Mouse (Mus musculus) hindbrain, embryonic 10.5 days (tissue): ENCODE measurements around the gene Il34. TPM values are rescaled to one million over a fixed set of nuclear protein-coding genes. Genes with fewer than 3 reads are reported as not detected.

Source experiments
- DNase-seq: peaks from one replicate; pipeline ENCODE4 v3.0.0-alpha.2; 2017; ENCODE audit warnings: low spot score
- H3K27ac ChIP-seq: fragments of 300-500 bp; sonication (generic); 2 replicates; pipeline ENCODE4 v1.5.1; 2016; ENCODE audit warnings: mild to moderate bottlenecking, moderate library complexity
- H3K27me3 ChIP-seq: fragments of 300-500 bp; sonication (generic); 2 replicates; pipeline ENCODE4 v1.6.1; 2016; ENCODE audit warnings: mild to moderate bottlenecking; ENCODE audit not compliant: poor library complexity, insufficient read depth, severe bottlenecking
- H3K36me3 ChIP-seq: fragments of 300-500 bp; sonication (generic); 2 replicates; pipeline ENCODE4 v1.6.1; 2016; ENCODE audit warnings: mild to moderate bottlenecking, moderate library complexity
- H3K4me1 ChIP-seq: fragments of 300-500 bp; sonication (generic); replicated peaks from 2 replicates; pipeline ENCODE4 v1.6.1; 2016; ENCODE audit warnings: mild to moderate bottlenecking
- H3K4me3 ChIP-seq: fragments of 300-500 bp; sonication (generic); 2 replicates; pipeline ENCODE4 v1.5.1; 2016; ENCODE audit warnings: mild to moderate bottlenecking, moderate library complexity
- H3K9me3 ChIP-seq: fragments of 300-500 bp; sonication (generic); 2 replicates; pipeline ENCODE4 v1.6.1; 2016; ENCODE audit warnings: mild to moderate bottlenecking, moderate library complexity
- WGBS: fragments of 180-500 bp; shearing (Covaris S2); methylation state at CpG from one replicate; pipeline ENCODE4 v1.1.7; 2016; 5-methylcytosine and 5-hydroxymethylcytosine counted together
- polyA plus RNA-seq: library from polyadenylated mRNA; unstranded; fragments of >200 nt; fragmentation: Nextera tagmentation; extraction: Ambion mirVana; gene quantifications from 2 replicates; pipeline ENCODE4 v1.2.1, GENCODE M21; 2016

Gene Il34
- polyA plus RNA-seq, 1 experiment from 2014 or later = 0.37 TPM

DNA sequence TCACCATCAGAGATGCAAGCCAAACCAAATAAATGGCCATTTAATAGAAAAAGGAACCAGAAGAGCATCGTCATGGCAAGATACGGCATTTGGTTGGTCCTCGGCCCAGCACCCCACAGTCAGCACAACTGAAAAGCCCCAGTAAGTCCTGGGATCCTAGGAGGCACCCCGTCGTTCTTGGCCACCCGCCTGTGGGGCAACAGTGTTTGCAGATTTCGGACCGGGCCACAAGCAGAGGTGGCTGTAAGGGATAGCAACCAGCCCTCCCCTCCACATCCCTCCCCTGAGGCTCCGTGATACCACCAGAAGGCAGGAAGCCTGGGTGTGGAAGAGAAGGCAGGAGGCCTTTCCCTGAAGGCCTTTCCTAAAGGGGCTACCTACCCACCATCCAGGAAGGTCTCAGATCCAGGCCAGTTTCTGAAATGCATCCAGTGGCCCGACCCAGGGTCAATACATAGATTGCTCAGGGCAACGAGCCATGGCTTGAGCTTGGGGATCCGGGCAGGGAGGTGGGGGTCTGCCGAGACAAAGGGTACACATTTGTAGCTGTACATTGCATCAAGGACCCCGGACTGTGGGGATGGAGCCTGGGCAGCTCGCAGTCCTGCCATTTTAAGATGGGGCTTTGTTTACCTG, 63.8 kb downstream of the Il34 start:
- 0 out of 2 replicates have a peak, but pooled peaks cover 5% of the 10 kb centered on the region for H3K4me1 ChIP-seq
- WGBS = 78% methylated on average over 15 of the region's 15 CpGs
- no peak for DNase-seq
- H3K27me3 ChIP-seq = no peaks in the 10 kb centered on the region
- no peaks in the 10 kb centered on the region for H3K9me3 ChIP-seq
- no peak overlapping the region for H3K27ac ChIP-seq
- peaks cover 39% of the 10 kb centered on the region for H3K36me3 ChIP-seq
- no peak overlapping the region for H3K4me3 ChIP-seq

DNA sequence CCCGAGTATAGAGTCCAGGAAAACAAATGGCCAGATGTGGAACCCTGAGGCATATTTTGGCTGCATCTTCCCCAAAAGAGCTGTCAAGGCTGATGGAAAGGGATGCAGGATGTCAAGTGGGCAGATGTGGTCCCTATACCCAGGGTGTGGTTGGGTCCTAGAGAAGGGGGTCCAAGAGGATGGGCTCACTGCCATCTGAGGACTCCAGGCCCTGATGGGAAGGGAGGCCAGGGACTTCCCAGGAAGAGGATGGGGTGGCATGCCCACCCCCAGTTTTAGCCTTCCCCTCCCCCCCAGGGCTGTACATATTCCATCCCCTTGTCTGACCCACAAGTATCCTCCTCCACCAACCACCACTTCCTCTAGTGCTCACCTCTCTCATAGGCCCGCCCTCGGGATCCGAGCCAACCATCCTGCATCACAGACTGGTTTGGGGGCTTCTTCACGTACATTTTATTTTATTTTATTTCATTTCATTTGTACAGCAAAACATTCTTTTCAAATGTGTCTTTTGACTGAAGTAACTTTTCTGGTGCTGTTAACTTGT, 65.0 kb downstream of the Il34 start:
- 89% methylated on average over 5 of the region's 5 CpGs for WGBS
- Histone ChIP-seq H3K27ac (no peak overlapping the region), H3K27me3 (no peaks in the 10 kb centered on the region), H3K36me3 (peaks cover 51% of the 10 kb centered on the region), H3K4me3 (no peak overlapping the region), H3K9me3 (no peaks in the 10 kb centered on the region), H3K4me1 (no peaks in the 10 kb centered on the region)
- DNase-seq = no peak

DNA sequence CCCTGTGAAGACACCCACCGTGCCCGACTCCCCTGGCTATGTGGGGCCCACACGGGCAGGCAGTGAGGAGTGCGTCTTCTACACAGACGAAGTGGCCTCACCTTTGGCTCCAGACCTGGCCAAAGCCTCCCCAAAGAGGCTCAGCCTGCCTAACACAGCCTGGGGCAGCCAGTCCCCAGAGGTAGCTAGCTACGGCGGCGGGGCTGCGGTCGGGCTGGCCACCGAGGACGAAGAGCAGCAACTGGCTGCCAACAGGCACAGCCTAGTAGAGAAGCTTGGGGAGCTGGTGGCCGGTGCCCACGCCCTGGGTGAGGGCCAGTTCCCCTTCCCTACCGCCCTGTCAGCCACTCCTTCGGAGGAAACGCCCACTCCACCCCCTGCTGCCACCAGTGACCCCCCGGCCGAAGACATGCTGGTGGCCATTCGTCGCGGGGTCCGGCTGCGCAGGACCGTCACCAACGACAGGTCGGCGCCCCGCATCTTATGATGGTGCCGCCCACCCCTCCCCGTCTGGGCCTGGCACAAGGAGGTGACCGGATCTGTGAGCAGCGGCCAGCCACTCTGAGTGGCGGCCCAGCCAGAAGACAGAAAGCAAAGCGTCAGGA, 67.0 kb downstream of the Il34 start:
- Histone ChIP-seq H3K27me3 (no peaks in the 10 kb centered on the region), H3K4me3 (no peak overlapping the region), H3K4me1 (no peaks in the 10 kb centered on the region), H3K27ac (no peak overlapping the region), H3K9me3 (no peaks in the 10 kb centered on the region), H3K36me3 (peaks cover 72% of the 10 kb centered on the region)
- no peak for DNase-seq
- 91% methylated on average over 35 of the region's 35 CpGs for WGBS

DNA sequence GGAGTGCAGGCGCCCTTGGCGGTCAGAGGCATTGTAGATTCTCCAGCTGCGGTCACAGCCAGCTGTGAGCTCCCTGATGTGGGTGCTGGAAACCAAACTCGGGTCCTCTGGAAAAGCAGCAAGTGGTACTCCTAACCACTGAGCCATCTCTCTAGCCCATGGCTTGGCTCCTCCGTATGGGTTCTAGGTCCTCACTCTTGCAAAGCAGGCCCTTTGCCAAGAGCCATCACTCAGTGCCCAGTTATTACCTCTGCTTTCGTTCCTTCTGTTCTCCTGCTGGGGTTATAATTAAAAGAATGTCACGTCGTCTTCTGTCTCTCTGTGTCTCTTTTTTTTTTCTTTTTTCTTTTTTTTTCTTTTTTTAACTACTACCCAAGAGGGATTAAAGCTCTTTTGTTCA, 72.7 kb downstream of the Il34 start:
- Histone ChIP-seq H3K4me3 (no peak overlapping the region), H3K4me1 (no peaks in the 10 kb centered on the region), H3K27ac (no peak overlapping the region), H3K36me3 (peaks cover 99% of the 10 kb centered on the region), H3K9me3 (no peaks in the 10 kb centered on the region), H3K27me3 (no peaks in the 10 kb centered on the region)
- WGBS = 92% methylated on average over 8 of the region's 8 CpGs
- DNase-seq = no peak

DNA sequence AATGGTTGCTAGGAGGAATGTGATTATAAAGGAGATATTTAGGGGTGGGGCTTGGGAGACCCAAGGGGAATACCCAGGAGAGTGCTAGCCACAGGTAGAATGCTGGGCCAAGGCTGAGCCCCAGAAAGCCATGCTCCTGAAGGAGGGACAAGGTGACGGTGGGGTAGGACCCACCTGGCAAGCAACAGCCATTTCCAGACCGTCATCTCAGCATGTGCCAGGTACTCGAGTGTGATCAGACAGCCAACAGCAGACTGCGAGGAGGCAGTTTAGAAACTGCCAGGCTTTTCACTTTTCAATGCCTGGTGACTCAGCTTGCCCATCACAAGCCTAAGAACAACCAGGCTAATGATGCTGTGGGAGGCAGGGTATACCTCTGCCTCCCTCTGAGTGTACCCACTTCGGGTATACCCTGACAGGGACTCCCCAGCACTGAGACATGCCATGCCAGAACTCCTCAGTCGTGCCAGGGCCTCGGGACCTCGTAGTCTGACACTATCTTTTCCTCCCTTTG, 74.3 kb downstream of the Il34 start:
- peaks cover 99% of the 10 kb centered on the region for H3K36me3 ChIP-seq
- no peak for DNase-seq
- H3K27ac ChIP-seq = no peak overlapping the region
- H3K9me3 ChIP-seq = no peaks in the 10 kb centered on the region
- no peaks in the 10 kb centered on the region for H3K27me3 ChIP-seq
- H3K4me3 ChIP-seq = no peak overlapping the region
- H3K4me1 ChIP-seq = peaks cover 8% of the 10 kb centered on the region
- 89% methylated on average over 8 of the region's 8 CpGs for WGBS

DNA sequence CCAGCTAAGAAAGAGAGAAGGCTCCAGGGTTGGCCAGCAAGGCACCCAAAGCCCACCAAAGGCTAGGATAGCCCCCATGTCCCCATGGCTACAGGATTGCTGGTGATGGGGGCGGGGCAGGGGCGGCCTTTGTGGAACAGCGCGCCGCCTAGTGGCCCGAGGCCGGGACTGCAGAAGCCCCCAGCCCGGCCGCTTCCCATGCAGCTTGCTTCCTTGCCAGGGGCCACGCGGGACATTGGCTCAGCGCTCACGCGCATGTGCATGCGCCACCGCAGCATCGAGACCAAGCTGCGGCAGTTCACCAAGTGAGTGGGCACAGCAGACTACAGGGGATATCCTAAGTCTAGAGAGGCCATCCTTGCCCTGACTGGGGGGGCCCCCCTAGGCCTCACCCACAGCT, 78.8 kb downstream of the Il34 start:
- Histone ChIP-seq H3K4me3 (peak overlapping the region; percentile 23; the same call in 1 of the 2 replicates), H3K27ac (peak overlapping the region; percentile 68), H3K9me3 (no peaks in the 10 kb centered on the region), H3K27me3 (no peaks in the 10 kb centered on the region), H3K36me3 (peaks cover 81% of the 10 kb centered on the region), H3K4me1 (peaks cover 53% of the 10 kb centered on the region)
- WGBS = 19% methylated on average over 18 of the region's 18 CpGs
- peak; percentile 79 for DNase-seq

DNA sequence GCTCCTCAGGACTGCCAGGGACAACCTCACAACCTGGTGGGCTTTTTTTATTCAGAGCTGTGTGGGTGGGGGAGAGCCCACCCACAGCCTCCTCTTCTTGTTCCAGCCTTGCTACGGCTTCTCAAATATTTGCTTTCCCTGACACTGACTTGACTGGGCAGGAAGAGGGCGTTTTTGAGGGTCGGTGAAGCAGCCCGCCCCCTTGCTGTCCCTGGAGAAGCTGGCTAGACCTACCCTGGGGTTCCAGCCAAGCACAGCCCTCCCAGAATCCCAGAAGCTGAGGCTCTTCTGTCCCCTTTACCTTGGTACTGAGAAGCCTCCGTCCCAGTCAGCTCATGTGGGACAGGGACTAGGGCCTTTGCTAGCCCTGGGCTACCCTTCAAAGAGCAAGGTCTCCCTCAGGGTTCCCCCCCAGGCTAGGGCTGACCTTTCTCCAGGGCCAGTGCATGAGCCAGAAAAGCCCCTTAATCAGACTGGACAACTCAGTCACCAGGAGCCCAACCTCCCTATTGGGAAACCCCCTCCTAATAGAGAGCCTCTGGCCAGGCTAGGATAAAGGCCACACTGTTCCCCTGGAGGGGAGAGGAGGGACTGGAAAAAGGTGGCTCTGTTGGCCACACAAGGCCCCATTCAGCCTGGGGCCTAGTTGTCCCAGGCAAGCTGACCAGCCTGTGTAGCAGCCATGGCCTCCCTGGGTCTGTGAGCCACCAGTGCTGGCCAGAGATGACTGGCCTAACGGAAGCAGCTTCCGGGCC, 80.5 kb downstream of the Il34 start:
- H3K4me1 ChIP-seq = peaks cover 63% of the 10 kb centered on the region
- H3K9me3 ChIP-seq = no peaks in the 10 kb centered on the region
- peak overlapping the region; percentile 72 for H3K27ac ChIP-seq
- no peak for DNase-seq
- H3K4me3 ChIP-seq = peak overlapping the region; percentile 13; the same call in 1 of the 2 replicates
- H3K36me3 ChIP-seq = peaks cover 65% of the 10 kb centered on the region
- peaks cover 2% of the 10 kb centered on the region; the same call in 1 of the 2 replicates for H3K27me3 ChIP-seq
- 40% methylated on average over 7 of the region's 7 CpGs for WGBS

DNA sequence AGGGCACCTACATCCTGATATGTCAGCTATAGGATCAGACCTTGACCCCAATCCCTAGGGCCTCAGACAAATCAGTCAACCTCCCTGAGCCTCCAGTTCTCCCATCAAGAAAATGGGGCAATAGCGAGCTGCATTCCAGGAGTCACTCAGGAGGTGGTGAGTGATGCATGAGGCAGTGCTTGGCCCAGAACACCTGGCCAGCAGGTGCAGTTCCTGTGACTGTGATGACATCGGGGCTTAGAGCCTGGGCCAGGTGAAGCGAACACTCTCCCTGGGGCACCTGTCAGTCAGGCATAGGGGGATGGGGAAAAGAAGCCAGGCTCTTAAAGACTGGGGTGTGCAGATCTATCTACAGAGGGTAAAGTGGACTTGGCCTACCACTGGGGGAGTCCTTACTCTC, 81.2 kb downstream of the Il34 start:
- H3K27ac ChIP-seq = peak overlapping the region; percentile 72
- 75% methylated on average over 3 of the region's 3 CpGs for WGBS
- H3K27me3 ChIP-seq = peaks cover 9% of the 10 kb centered on the region; the same call in 1 of the 2 replicates
- no peaks in the 10 kb centered on the region for H3K9me3 ChIP-seq
- no peak for DNase-seq
- H3K36me3 ChIP-seq = peaks cover 58% of the 10 kb centered on the region
- peak overlapping the region; percentile 21; the same call in 1 of the 2 replicates for H3K4me3 ChIP-seq
- peaks cover 71% of the 10 kb centered on the region for H3K4me1 ChIP-seq

DNA sequence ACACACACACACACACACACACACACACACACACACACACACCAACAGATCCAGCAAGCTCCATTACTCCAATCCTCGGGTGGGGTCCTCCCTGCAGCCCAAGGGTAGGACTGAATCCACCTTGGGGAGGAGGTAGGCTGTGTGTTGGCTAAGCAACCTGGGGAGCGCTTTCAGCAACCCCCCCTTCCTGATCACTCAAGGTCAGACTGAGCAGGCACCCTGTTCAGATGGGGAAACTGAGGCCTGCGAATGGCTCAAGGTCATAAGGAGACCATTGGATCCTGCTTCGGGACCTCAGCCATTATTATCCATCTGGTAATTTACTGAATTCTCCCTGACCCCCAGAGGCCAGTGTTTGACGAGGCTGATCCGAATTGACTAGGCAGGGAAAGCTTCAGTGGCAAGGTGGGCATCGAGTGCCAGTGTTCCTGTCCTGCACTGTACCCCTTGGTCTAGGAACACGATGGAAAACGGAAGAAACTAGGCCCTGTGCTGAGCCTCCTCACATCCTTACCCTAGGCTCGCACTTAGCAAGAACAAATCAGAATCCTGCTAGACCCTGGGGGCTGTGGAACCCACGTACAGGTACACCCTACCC, 83.2 kb downstream of the Il34 start:
- 64% methylated on average over 11 of the region's 11 CpGs for WGBS
- no peaks in the 10 kb centered on the region for H3K9me3 ChIP-seq
- DNase-seq = no peak
- peaks cover 12% of the 10 kb centered on the region; the same call in 1 of the 2 replicates for H3K27me3 ChIP-seq
- peak overlapping the region; percentile 95 for H3K27ac ChIP-seq
- peaks cover 38% of the 10 kb centered on the region for H3K36me3 ChIP-seq
- peaks cover 89% of the 10 kb centered on the region for H3K4me1 ChIP-seq
- H3K4me3 ChIP-seq = peak overlapping the region; percentile 78

DNA sequence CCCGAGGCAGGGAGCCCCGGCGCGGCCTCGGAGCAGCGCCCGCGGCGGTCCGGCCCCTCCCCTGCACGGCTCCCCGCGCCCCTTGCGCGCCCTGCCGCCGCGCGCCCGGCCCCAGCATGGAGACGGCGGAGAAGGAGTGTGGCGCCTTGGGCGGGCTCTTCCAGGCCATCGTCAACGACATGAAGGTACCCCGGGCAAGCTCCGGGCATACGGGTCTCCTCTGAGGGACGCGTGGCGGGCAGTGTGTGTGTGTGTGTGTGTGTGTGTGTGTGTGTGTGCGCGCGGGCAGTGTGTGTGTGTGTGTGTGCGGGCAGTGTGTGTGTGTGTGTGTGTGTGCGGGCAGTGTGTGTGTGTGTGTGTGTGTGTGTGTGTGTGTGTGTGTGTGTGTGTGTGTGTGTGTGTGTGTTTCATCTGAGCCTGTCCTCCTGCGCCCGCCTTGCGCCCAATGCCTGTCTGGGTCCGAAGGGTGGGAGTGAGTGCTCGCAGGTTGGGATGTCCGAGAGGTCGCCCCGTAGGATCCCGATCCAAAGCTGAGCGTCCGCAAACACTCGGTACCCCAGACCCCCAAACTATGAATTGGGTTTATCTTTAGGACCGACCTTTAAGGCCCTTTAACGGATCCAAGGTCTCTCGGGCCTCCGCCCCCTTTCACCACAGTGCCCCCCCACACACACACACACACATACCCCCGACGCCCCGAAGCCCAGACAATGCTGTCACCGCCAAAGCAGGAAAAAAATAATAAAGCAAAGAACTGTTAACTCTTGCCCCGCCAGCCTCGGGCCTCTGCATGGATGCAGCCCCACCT, 83.9 kb downstream of the Il34 start:
- H3K27ac ChIP-seq = peak overlapping the region; percentile 95
- peak overlapping the region; percentile 78 for H3K4me3 ChIP-seq
- peak; percentile 58 for DNase-seq
- under 1% methylated on average over 57 of the region's 59 CpGs for WGBS
- H3K36me3 ChIP-seq = peaks cover 31% of the 10 kb centered on the region
- no peaks in the 10 kb centered on the region for H3K9me3 ChIP-seq
- H3K4me1 ChIP-seq = peaks cover 92% of the 10 kb centered on the region
- H3K27me3 ChIP-seq = peaks cover 12% of the 10 kb centered on the region; the same call in 1 of the 2 replicates

DNA sequence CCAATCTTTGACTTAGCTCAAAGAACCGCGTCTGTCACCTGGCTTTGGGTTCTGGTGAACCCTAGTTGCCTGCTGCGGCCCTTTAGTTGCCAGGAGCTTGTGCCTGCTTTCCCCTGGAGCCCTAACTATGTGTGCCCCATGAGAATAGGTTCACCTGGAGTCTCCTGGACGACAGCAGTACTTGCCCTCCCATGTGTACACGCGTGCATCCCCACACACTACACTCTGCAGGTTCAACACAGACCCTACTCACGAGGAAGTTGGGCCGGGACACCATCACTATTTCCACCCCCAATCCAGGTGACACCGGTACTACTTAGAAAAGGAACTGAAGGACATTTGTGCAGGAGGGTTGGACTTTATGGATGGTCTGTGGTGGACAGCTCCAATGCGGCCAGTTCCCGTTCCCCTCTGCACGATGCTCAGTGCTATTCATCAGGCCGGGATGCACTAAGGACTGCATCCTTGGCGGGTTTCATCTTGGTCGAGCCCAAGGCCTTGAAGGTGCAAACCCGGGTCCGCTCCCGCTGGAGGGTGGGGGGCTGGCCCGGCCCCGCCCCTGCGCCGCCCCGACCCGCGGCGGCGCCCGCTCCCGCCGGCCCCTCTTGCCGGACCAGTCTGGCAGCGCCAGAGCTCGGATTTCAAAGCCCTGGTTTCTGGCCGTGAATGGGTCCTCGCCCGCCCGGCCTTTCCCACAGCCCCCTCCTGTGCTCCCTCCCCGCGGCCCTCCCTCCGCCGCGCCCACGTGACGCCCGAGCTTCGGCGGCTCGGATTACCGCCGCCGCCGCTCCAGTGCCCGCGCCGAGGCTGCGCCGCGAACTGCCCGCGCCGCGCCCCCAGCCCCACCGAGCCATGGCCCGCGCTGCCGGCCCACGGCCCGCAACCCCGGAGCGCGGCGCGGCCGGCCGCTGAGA, 84.8 kb downstream of the Il34 start, which contains the start of gene Mtss1l:
TSS of gene Mtss1l (plus strand) at position 792 of the 914 bp plus-strand sequence.
- Histone ChIP-seq H3K27ac (peak within 1 kb of the TSS; percentile 95), H3K27me3 (peaks cover 12% of the 10 kb centered on the region; the same call in 1 of the 2 replicates), H3K36me3 (peaks cover 27% of the 10 kb centered on the region), H3K4me1 (peaks cover 92% of the 10 kb centered on the region), H3K4me3 (peak within 1 kb of the TSS; percentile 78), H3K9me3 (no peaks in the 10 kb centered on the region)
- 3% methylated on average over 75 of the region's 75 CpGs for WGBS
- peak; percentile 91 for DNase-seq
